ENCODE assay signal across 9 mouse cellular contexts in genomic region chr8:84759126-84759525, GRCm38 (mm10). TPM values are rescaled to one million over a fixed set of nuclear protein-coding genes. Genes with fewer than 3 reads are reported as not detected.
A peak's percentile ranks its signal among the peaks of the same experiment; 100 is the strongest.
DNase-seq lines count a peak whose midpoint lies in the region; ATAC-seq and TF ChIP-seq lines count a peak whose summit lies in the region.
"Had no signal": no experiment of that assay in that cellular context is flagged by ENCODE, and none has a peak within 500 bp of the region (broad histone marks: within the 10 kb centered on the region; RNA-seq: fewer than 3 reads in every experiment).

No protein-coding gene starts in this region.

- no peak overlapping the region for H3K4me3 ChIP-seq in gastrocnemius, adult 2 months
- no peak overlapping the region for H3K4me3 ChIP-seq in lung, embryonic 14.5 days (ENCODE audit: low read depth, low read length)

- peak; percentile 52 for TF ChIP-seq CTCF in gastrocnemius, adult 2 months (IDR thresholded peaks at IDR 0.05)
- peak; percentile 67 for TF ChIP-seq CTCF in lung, embryonic 14.5 days (IDR thresholded peaks at IDR 0.05; ENCODE audit: low read depth)

- peak; percentile 53 for ATAC-seq in CD4-positive, CD25-positive, alpha-beta regulatory T cell, adult 4 months
- ATAC-seq in lung, embryonic 14.5 days (ENCODE audit: insufficient read depth), result no peak; the same call in 1 of the 2 replicates

- DNase-seq in gastrocnemius, adult 2 months, result peak; percentile 73
- no peak for DNase-seq in gastrocnemius, postnatal 10 days
- DNase-seq in cerebellum, postnatal 36 days, result peak; percentile 61 to 64
- peak; percentile 46 for DNase-seq in lung, embryonic 14.5 days
- DNase-seq in right cerebral cortex, adult 2 months (ENCODE audit: low spot score in 2 of 2), result no peak
- no peak for DNase-seq in layer of hippocampus, postnatal 25 days (ENCODE audit: extremely low spot score in 1 of 2, low spot score in 1 of 2)
- no peak for DNase-seq in neural tube, embryonic 10.5 days (ENCODE audit: extremely low spot score, low spot score)

- intact Hi-C loops in gastrocnemius, adult 2 months (cut with DNase I), result no loop called here

- H3K27me3 ChIP-seq in lung, embryonic 14.5 days (ENCODE audit: insufficient read depth, low read length), result no peaks in the 10 kb centered on the region

- no peak overlapping the region for H3K4me2 ChIP-seq in lung, embryonic 14.5 days

- peaks cover 59% of the 10 kb centered on the region for H3K36me3 ChIP-seq in lung, embryonic 14.5 days (ENCODE audit: insufficient read depth)

- H3K27ac ChIP-seq in gastrocnemius, adult 2 months, result peak overlapping the region; percentile 83
- H3K27ac ChIP-seq in lung, embryonic 14.5 days (ENCODE audit: low read depth), result no peak overlapping the region
- H3K27ac ChIP-seq: macrophage had no signal

- no peak overlapping the region for H3K9ac ChIP-seq in lung, embryonic 14.5 days

- 65% methylated on average over 7 of the region's 7 CpGs for WGBS in lung, embryonic 14.5 days

- H3K9me3 ChIP-seq in lung, embryonic 14.5 days (ENCODE audit: low read depth, low read length), result no peaks in the 10 kb centered on the region

- 0 out of 2 replicates have a peak, but pooled peaks cover 5% of the 10 kb centered on the region for H3K4me1 ChIP-seq in lung, embryonic 14.5 days (ENCODE audit: insufficient read depth)

RNA-seq across cellular contexts. Expression of gene G430095P16Rik, which starts 36.3 kb away (rescaled TPM):
- total RNA-seq in gastrocnemius, adult 2 months (2021), result under 1 TPM; 0.36 to 0.78 TPM
- 1 to 10 TPM; 2.2 to 2.8 TPM for total RNA-seq in gastrocnemius, postnatal 10 days (2021)
- polyA plus RNA-seq in CD4-positive, CD25-positive, alpha-beta regulatory T cell, adult 4 months (2017; shearing (Covaris generic)), result 10 to 100 TPM; 24.3 to 28.6 TPM
- 2.7 and 2.8 TPM in 2 replicates for polyA plus RNA-seq in lung, embryonic 14.5 days (2014; fragmentation: Nextera tagmentation; extraction: Ambion mirVana)
- total RNA-seq in layer of hippocampus, postnatal 25 days (2021), result not detected
- polyA plus RNA-seq: macrophage had no signal

RNA-seq across cellular contexts. Expression of gene Nfix, which starts 41.0 kb away (rescaled TPM):
- total RNA-seq in gastrocnemius, adult 2 months (2021), result 100 to 1,000 TPM; 465 to 558 TPM
- 100 to 1,000 TPM; 598 to 734 TPM for total RNA-seq in gastrocnemius, postnatal 10 days (2021)
- polyA plus RNA-seq in CD4-positive, CD25-positive, alpha-beta regulatory T cell, adult 4 months (2017; shearing (Covaris generic)), result 1 to 10 TPM; 2.8 to 7.2 TPM
- polyA plus RNA-seq in lung, embryonic 14.5 days (2014; fragmentation: Nextera tagmentation; extraction: Ambion mirVana), result 42.3 and 44.1 TPM in 2 replicates
- 100 to 1,000 TPM; 406 to 477 TPM for total RNA-seq in layer of hippocampus, postnatal 25 days (2021)

RNA-seq across cellular contexts. Expression of gene Lyl1, which starts 57.9 kb away (rescaled TPM):
- total RNA-seq in gastrocnemius, adult 2 months (2021), result 1 to 10 TPM; 1.1 to 1.3 TPM
- total RNA-seq in gastrocnemius, postnatal 10 days (2021), result 1 to 10 TPM; 3.3 to 5.4 TPM
- 1 to 10 TPM; 2.0 to 2.6 TPM for polyA plus RNA-seq in CD4-positive, CD25-positive, alpha-beta regulatory T cell, adult 4 months (2017; shearing (Covaris generic))
- polyA plus RNA-seq in lung, embryonic 14.5 days (2014; fragmentation: Nextera tagmentation; extraction: Ambion mirVana), result 12.0 and 12.5 TPM in 2 replicates
- 1 to 10 TPM; 2.1 to 2.8 TPM for total RNA-seq in layer of hippocampus, postnatal 25 days (2021)

Comparison
In these comparisons a context has a peak if more than half of its experiments do, and no peak if none do; other contexts are left out.
1. DNase-seq: peak in gastrocnemius, adult 2 months (single experiment), cerebellum, postnatal 36 days (2 of 2) and lung, embryonic 14.5 days (single experiment); none in gastrocnemius, postnatal 10 days (single experiment), right cerebral cortex, adult 2 months (0 of 2), layer of hippocampus, postnatal 25 days (0 of 2) and neural tube, embryonic 10.5 days (single experiment).